Mouse (Mus musculus) liver, postnatal 0 days (tissue): ENCODE results near the gene Pkhd1.

Experiments
- CTCF ChIP-seq: sonication (generic); IDR thresholded peaks from 2 replicates; pipeline ENCODE4 v1.5.1; 2016; ENCODE audit warnings: antibody characterized with exemption, low read depth
- EP300 ChIP-seq: IDR thresholded peaks from 2 replicates; pipeline ENCODE4 v1.6.1; 2016; ENCODE audit warnings: antibody characterized with exemption, low read depth, mild to moderate bottlenecking

DNA sequence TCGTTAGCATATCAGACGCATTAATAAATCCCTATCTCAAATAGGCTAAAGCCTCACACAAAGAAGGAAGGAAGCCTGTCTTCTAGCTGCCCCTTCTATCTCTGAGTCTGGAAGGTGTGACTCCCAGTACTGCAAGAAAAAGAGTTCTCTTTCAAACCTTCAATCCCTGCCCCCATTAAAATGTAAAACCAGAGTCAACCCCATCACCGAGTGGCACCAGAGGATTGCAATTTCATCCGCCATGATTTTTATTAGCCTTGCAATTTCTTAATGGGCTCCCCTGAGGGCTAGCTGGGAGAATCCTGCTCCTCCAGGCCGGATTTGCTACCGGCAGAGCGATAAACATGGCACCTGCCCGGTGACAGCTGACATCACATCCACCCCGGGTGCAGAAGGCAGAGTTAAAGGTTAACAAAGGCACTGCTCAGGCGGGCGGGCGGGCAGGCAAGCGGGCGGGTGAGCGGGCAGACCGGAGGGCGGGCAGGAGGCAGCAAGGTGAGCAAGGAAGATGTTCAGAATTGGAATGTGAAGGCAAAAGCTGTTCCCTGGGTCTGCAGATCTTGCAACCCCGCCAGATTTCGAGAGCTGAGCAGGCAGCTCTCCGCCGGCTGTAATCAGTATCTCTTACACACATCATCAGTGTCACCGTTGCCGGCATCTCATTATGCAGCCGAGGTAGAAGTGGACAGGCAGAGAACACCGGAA, 140.2 kb downstream of the Pkhd1 start:
- TF ChIP-seq CTCF (no peak), EP300 (no peak)
